Mouse (Mus musculus) thymus, postnatal 14 days (tissue): Measurements from ENCODE around the gene Gm14410.
"Not testable (repeated sequence)": the region's sequence is repeated elsewhere in the genome, so short reads cannot be mapped to it uniquely, and the experiment has no call there.

Source experiments
- DNase-seq: peaks from one replicate; pipeline ENCODE4 v3.0.0; 2021

The Gm14410 gene

DNA sequence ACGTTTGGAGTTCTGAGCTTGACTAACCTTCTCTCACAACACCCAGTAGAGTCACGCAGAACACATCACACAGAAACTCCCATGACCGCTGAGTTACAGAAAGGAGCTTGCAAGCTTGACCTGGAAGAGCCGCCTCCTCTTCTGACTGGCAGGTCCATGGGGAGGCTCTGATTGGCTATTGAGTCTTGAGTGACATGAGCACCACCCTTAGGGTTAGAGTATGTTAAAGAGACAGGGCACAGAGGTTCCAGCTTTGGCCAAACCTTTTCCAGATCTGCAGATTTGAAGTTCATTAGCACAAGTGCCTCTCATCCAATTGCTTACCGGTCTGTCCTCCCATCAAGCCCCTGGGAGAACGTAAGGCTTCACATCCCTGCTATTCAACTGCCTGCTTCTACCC, at the start of gene Gm14410:
Gm14410 (minus strand) TSS at position 81 of the 400 bp plus-strand sequence.
- DNase-seq: peak; percentile 76

DNA sequence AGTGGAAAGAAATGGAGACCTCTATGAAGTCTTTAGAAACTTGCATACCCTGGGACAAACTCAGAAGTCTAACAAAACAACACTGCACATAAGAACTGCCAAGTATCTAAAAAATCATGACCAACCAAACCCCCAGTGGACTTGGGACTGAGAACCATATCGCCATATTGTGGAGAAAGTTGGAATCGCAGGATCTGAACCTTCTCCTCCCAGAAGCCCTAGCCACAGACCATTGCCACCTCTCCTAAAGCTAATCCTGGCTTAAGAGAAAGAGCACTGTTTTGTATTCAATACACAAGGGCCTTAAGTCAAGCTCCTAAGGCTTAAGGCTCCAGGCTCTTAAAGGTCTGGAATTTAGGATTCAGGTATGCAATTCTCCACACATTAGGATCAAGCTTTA, 41.2 kb upstream of the Gm14410 start:
- not testable (repeated sequence) for DNase-seq

- DNase-seq: not testable (repeated sequence)
These were observed 24.2 kb upstream of the Gm14410 start for GRCm38 (mm10) chr2:177230461-177230860.

- DNase-seq: not testable (repeated sequence)
These were observed 33.5 kb downstream of the Gm14410 start for GRCm38 (mm10) chr2:177172749-177173148.
